Mouse (Mus musculus) forebrain, embryonic 12.5 days (tissue): ENCODE results near the gene Cdc14b. TPM values are rescaled to one million over a fixed set of nuclear protein-coding genes. Genes with fewer than 3 reads are reported as not detected.

Experiments
- ATAC-seq: fragments of 200-750 bp; cut with Nextera tagmentation; 2 replicates; pipeline ENCODE4 v1.8.0; 2017; ENCODE audit warnings: moderate TSS enrichment; ENCODE audit not compliant: low FRiP score
- H3K27ac ChIP-seq: fragments of 300-500 bp; sonication (generic); 2 replicates; pipeline ENCODE4 v1.5.1; 2016; ENCODE audit warnings: mild to moderate bottlenecking
- H3K27me3 ChIP-seq: fragments of 300-500 bp; sonication (generic); 2 replicates; pipeline ENCODE4 v1.6.1; 2016; ENCODE audit warnings: mild to moderate bottlenecking
- H3K36me3 ChIP-seq: fragments of 300-500 bp; sonication (generic); replicated peaks from 2 replicates; pipeline ENCODE4 v1.6.1; 2016; ENCODE audit warnings: mild to moderate bottlenecking
- H3K4me1 ChIP-seq: fragments of 300-500 bp; sonication (generic); 2 replicates; pipeline ENCODE4 v1.6.1; 2016
- H3K4me2 ChIP-seq: fragments of 300-500 bp; sonication (generic); 2 replicates; pipeline ENCODE4 v1.6.1; 2016; ENCODE audit warnings: mild to moderate bottlenecking, moderate library complexity
- H3K4me3 ChIP-seq: fragments of 300-500 bp; sonication (generic); replicated peaks from 2 replicates; pipeline ENCODE4 v1.5.1; 2016; ENCODE audit warnings: mild to moderate bottlenecking
- H3K9ac ChIP-seq: fragments of 300-500 bp; sonication (generic); 2 replicates; pipeline ENCODE4 v1.6.1; 2016; ENCODE audit warnings: mild to moderate bottlenecking
- H3K9me3 ChIP-seq: fragments of 300-500 bp; sonication (generic); 2 replicates; pipeline ENCODE4 v1.6.1; 2016
- WGBS: fragments of 180-500 bp; shearing (Covaris S2); methylation state at CpG from one replicate; pipeline ENCODE4 v1.1.7; 2016; 5-methylcytosine and 5-hydroxymethylcytosine counted together
- polyA plus RNA-seq: library from polyadenylated mRNA; unstranded; fragments of >200 nt; fragmentation: Nextera tagmentation; extraction: Ambion mirVana; gene quantifications from 2 replicates; pipeline ENCODE4 v1.2.1, GENCODE M21; 2016

The Cdc14b gene
- 8.3 and 11.2 TPM in 2 replicates for polyA plus RNA-seq

DNA sequence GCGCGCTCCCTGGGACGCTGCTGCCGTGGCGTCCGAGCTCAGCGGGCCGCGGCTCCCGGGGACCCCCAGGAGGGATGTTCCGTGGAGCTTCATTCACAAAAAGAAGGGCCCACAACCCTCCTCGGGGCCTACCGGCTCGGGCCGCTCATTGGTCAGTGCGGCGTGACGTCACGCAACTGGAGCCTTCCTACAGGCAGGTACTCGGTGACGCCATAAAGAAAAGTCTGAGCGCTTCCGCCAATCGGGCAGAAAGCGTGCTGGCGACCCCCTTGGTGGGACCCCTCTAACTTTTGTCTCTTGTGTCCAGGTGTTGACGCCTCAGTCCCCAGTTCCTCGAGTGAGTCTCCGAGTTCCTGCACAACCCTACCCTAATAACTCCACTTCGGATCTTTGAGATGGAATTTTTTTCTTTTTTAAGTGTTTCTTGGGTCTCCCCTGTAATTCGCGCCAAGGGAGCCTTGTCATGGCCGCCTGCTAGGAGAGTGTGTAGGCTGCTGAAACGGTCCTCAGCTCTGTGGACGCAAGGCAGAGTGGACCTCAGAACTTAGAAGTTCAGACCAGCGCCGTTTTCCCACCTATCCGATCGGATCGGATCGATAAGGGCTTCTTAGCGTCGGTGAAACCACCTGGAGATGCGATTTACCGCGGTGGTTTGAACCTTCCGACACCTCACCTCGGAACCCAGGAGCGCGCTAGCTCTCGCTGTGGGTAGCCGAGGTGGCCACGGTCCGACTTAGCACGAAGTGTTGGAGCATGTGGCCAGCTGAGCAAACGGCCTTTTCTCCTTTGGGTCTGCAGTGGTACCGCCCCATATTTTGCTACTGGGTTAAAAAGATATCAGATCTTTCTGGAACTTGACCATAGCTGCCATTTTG, at the start of gene Cdc14b:
Cdc14b (minus strand) TSS at position 412 of the 875 bp plus-strand sequence.
- H3K4me3 ChIP-seq = peak within 1 kb of the TSS; percentile 83
- H3K27ac ChIP-seq = no peak within 1 kb of the TSS
- H3K36me3 ChIP-seq = no peaks in the 10 kb centered on the region
- peaks cover 5% of the 10 kb centered on the region; the same call in 1 of the 2 replicates for H3K4me1 ChIP-seq
- WGBS = under 1% methylated on average over 57 of the region's 57 CpGs
- peaks cover 16% of the 10 kb centered on the region for H3K27me3 ChIP-seq
- no peaks in the 10 kb centered on the region for H3K9me3 ChIP-seq
- ATAC-seq = peak; percentile 99
- peak within 1 kb of the TSS; percentile 98 for H3K4me2 ChIP-seq
- H3K9ac ChIP-seq = peak within 1 kb of the TSS; percentile 70

- no peaks in the 10 kb centered on the region for H3K36me3 ChIP-seq
- ATAC-seq = no peak
- no peaks in the 10 kb centered on the region for H3K9me3 ChIP-seq
- no peaks in the 10 kb centered on the region for H3K4me1 ChIP-seq
- H3K4me3 ChIP-seq = no peak overlapping the region
- 89% methylated on average over 8 of the region's 8 CpGs for WGBS
- no peak overlapping the region for H3K9ac ChIP-seq
- H3K27me3 ChIP-seq = no peaks in the 10 kb centered on the region
- no peak overlapping the region for H3K4me2 ChIP-seq
- no peak overlapping the region for H3K27ac ChIP-seq
Observed at GRCm38 (mm10) chr13:64322561-64323281, 47.6 kb upstream of the Cdc14b start.

DNA sequence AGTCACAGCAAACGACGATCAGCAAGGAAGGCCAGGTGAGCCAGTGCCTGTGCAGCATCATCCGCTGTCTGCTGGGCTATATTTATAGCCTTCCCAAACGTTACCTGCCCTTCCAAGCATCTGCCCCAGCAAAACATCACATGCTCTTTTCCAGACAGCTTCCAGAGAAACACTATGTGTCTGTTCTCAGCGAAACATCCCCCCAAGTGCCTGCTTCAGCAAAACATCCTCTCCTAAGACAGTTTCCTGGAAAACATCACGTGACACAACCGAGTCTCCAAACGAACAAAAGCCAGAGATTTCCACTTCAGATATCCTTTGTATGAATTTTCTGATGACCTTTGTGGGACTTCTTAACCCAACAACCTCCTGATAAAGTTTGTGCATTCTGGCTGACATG, 45.2 kb upstream of the Cdc14b start:
- Histone ChIP-seq H3K4me2 (no peak overlapping the region), H3K4me1 (no peaks in the 10 kb centered on the region), H3K9me3 (no peaks in the 10 kb centered on the region), H3K4me3 (no peak overlapping the region), H3K9ac (no peak overlapping the region), H3K27ac (no peak overlapping the region), H3K27me3 (no peaks in the 10 kb centered on the region), H3K36me3 (no peaks in the 10 kb centered on the region)
- WGBS = 86% methylated on average over 8 of the region's 8 CpGs
- ATAC-seq = no peak

DNA sequence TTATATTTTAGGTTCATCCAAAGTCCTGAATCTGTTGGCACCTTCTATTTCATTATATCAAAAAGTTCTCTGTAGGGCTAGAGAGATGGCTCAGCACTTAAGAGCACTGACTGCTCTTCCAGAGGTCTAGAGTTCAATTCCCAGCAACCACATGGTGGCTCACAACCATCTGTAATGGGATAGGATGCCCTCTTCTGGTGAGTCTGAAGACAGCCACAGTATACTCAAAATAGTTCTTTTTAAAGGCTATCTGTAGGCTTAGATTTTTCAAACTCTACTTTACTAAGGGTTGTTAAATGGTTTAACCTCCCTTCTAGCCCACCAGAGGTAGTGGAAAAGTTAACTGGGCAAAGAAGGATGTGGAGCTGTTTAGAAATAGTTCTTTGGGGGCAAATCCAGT, 44.7 kb upstream of the Cdc14b start:
- Histone ChIP-seq H3K27ac (no peak overlapping the region), H3K4me3 (no peak overlapping the region), H3K4me1 (no peaks in the 10 kb centered on the region), H3K4me2 (no peak overlapping the region), H3K27me3 (no peaks in the 10 kb centered on the region), H3K36me3 (no peaks in the 10 kb centered on the region), H3K9me3 (no peaks in the 10 kb centered on the region), H3K9ac (no peak overlapping the region)
- ATAC-seq = no peak

- H3K9ac ChIP-seq = no peak overlapping the region
- no peak for ATAC-seq
- 63% methylated on average over 2 of the region's 2 CpGs for WGBS
Observed at GRCm38 (mm10) chr13:64318355-64318754, 43.3 kb upstream of the Cdc14b start.

GRCm38 (mm10) chr13:64315483-64316050, 40.5 kb upstream of the Cdc14b start:
- no peak overlapping the region for H3K4me3 ChIP-seq
- H3K4me1 ChIP-seq = peaks cover 8% of the 10 kb centered on the region; the same call in 1 of the 2 replicates
- no peaks in the 10 kb centered on the region for H3K36me3 ChIP-seq
- 0% methylated on average over 3 of the region's 3 CpGs for WGBS
- H3K9me3 ChIP-seq = no peaks in the 10 kb centered on the region
- H3K27me3 ChIP-seq = no peaks in the 10 kb centered on the region; the same call in 1 of the 2 replicates
- ATAC-seq = no peak
- no peak overlapping the region for H3K27ac ChIP-seq
- no peak overlapping the region for H3K9ac ChIP-seq
- H3K4me2 ChIP-seq = no peak overlapping the region

More at GRCm38 (mm10) chr13:64318355-64318754, 43.3 kb upstream of the Cdc14b start:
- Histone ChIP-seq H3K27me3 (no peaks in the 10 kb centered on the region; the same call in 1 of the 2 replicates), H3K9me3 (no peaks in the 10 kb centered on the region), H3K4me3 (no peak overlapping the region), H3K4me2 (no peak overlapping the region), H3K4me1 (no peaks in the 10 kb centered on the region), H3K36me3 (no peaks in the 10 kb centered on the region), H3K27ac (no peak overlapping the region)

- Histone ChIP-seq H3K4me3 (no peak overlapping the region), H3K4me1 (peaks cover 8% of the 10 kb centered on the region; the same call in 1 of the 2 replicates), H3K9ac (no peak overlapping the region), H3K36me3 (no peaks in the 10 kb centered on the region), H3K9me3 (no peaks in the 10 kb centered on the region), H3K4me2 (no peak overlapping the region), H3K27me3 (no peaks in the 10 kb centered on the region; the same call in 1 of the 2 replicates), H3K27ac (no peak overlapping the region)
- WGBS = 76% methylated on average over 3 of the region's 3 CpGs
- no peak for ATAC-seq
Observed at GRCm38 (mm10) chr13:64314041-64314440, 39.0 kb upstream of the Cdc14b start.

DNA sequence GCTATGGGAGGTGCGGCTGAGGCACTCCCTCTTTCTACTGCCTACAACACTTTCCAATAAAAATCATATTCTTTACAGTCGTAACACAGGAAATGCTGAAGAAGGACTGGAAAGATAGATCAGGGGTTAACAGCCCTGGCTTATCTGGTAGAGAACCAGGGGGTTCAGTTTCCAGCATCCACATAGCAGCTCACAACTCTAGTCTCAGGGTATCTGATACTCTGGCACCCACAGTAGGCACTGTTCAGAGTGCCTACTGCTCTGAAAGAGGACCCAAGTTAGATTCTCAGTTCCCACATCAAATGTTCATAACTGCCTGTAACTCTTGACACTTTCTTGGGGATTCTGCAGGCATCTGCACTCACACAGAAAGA, 37.8 kb upstream of the Cdc14b start:
- peak overlapping the region; percentile 59 for H3K4me2 ChIP-seq
- WGBS = 2% methylated on average over 2 of the region's 2 CpGs
- H3K27ac ChIP-seq = no peak overlapping the region
- no peaks in the 10 kb centered on the region; the same call in 1 of the 2 replicates for H3K27me3 ChIP-seq
- H3K4me3 ChIP-seq = peak overlapping the region; percentile 65
- H3K9me3 ChIP-seq = no peaks in the 10 kb centered on the region
- H3K9ac ChIP-seq = no peak overlapping the region
- peaks cover 8% of the 10 kb centered on the region; the same call in 1 of the 2 replicates for H3K4me1 ChIP-seq
- ATAC-seq = peak; percentile 48
- H3K36me3 ChIP-seq = no peaks in the 10 kb centered on the region

DNA sequence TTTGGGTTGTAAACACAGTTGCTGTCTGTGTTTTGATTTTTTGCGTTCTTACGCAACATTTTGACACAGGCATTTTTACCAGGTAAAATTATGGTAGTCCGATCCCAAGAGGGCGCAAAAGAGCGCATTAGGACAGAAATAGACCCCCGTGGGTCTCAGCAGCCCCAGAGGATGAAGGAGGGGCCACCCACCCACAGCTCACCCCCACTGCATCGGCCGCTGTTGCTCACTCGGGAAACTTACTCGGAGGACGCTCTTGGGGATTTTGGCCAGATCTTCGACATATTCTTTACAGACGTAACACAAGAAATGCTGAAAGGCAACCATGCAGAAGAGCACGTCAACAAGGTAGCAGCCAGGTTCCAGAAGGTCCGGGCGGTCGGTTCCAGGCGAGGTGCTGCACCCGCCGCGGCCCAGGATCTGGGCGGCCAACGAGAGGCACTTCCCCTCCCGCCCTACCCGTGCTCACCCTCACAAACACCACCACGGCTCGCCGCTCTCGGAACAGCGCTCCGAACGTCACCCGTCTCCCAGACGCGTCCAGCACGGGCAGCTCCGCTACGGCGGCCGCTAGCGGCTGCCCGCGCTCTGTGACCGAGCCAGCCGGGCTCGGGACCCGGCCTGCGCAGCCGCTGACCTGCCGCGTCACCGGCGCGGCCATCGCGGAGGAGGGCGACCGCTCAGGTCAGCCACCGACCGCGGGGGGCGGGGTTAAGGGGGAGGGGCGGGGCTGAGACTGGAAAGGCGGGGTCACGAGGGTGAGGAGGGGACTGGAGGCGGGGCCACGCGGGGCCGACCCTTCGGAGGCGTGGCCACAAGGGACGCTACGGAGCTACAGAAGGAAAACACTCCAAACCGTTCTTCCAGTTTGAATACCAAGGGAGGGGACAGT, 37.2 kb upstream of the Cdc14b start, which contains the start of gene Aaed1:
Aaed1 (minus strand) TSS at position 687 of the 892 bp plus-strand sequence.
- ATAC-seq = peak; percentile 92
- Histone ChIP-seq H3K9me3 (no peaks in the 10 kb centered on the region), H3K4me1 (peaks cover 8% of the 10 kb centered on the region; the same call in 1 of the 2 replicates), H3K27me3 (no peaks in the 10 kb centered on the region; the same call in 1 of the 2 replicates), H3K4me3 (peak within 1 kb of the TSS; percentile 65), H3K9ac (peak within 1 kb of the TSS; percentile 66), H3K36me3 (no peaks in the 10 kb centered on the region), H3K27ac (peak within 1 kb of the TSS; percentile 79), H3K4me2 (peak within 1 kb of the TSS; percentile 59)
- WGBS = 1% methylated on average over 72 of the region's 74 CpGs

DNA sequence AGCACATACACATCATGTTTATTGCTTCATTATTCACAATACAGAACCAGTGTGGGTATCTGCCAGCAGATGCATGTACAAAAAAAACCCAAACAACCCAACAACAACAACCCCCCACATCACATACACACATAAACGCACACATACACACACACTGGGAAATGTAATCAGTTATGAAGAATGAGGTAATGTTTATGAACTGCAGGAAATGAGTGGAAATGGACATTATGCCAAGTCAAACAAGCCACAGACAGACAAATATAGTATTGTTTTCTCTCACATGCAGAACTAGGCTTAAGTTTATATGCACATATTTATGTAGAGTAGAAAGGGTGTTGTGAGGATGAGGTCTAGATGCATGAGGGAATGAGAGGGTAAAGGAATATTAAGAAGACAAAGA, 36.2 kb upstream of the Cdc14b start:
- Histone ChIP-seq H3K4me3 (no peak overlapping the region), H3K27ac (no peak overlapping the region)
- ATAC-seq = no peak

GRCm38 (mm10) chr13:64310585-64310984, 35.5 kb upstream of the Cdc14b start:
- H3K9me3 ChIP-seq = no peaks in the 10 kb centered on the region
- no peak overlapping the region for H3K27ac ChIP-seq
- H3K9ac ChIP-seq = no peak overlapping the region
- WGBS = 87% methylated on average over 6 of the region's 6 CpGs
- peaks cover 8% of the 10 kb centered on the region; the same call in 1 of the 2 replicates for H3K4me1 ChIP-seq
- no peaks in the 10 kb centered on the region; the same call in 1 of the 2 replicates for H3K27me3 ChIP-seq
- no peak for ATAC-seq
- H3K36me3 ChIP-seq = no peaks in the 10 kb centered on the region
- no peak overlapping the region for H3K4me2 ChIP-seq
- H3K4me3 ChIP-seq = no peak overlapping the region

More for the DNA sequence above, 36.2 kb upstream of the Cdc14b start:
- 91% methylated on average over 1 of the region's 1 CpGs for WGBS
- Histone ChIP-seq H3K4me2 (peak overlapping the region; percentile 59; the same call in 1 of the 2 replicates), H3K9me3 (no peaks in the 10 kb centered on the region), H3K4me1 (peaks cover 8% of the 10 kb centered on the region; the same call in 1 of the 2 replicates), H3K27me3 (no peaks in the 10 kb centered on the region; the same call in 1 of the 2 replicates), H3K9ac (no peak overlapping the region), H3K36me3 (no peaks in the 10 kb centered on the region)
